Mouse (Mus musculus) hindbrain, embryonic 16.5 days (tissue): ENCODE results near the gene Kat14. TPM values are rescaled to one million over a fixed set of nuclear protein-coding genes. Genes with fewer than 3 reads are reported as not detected.
"Not testable (repeated sequence)": the region's sequence is repeated elsewhere in the genome, so short reads cannot be mapped to it uniquely, and the experiment has no call there.

Source experiments
- ATAC-seq: fragments of 200-750 bp; cut with Nextera tagmentation; 2 replicates; pipeline ENCODE4 v1.8.0; 2017; ENCODE audit warnings: moderate TSS enrichment, moderate library complexity
- H3K27ac ChIP-seq: fragments of 300-500 bp; sonication (generic); 2 replicates; pipeline ENCODE4 v1.5.1; 2014; ENCODE audit warnings: low read depth, mild to moderate bottlenecking, control low read depth, low read length, moderate library complexity
- H3K27me3 ChIP-seq: fragments of 300-500 bp; sonication (generic); replicated peaks from 2 replicates; pipeline ENCODE4 v1.6.1; 2014; ENCODE audit warnings: low read length; ENCODE audit not compliant: control insufficient read depth, insufficient read depth
- H3K36me3 ChIP-seq: fragments of 300-500 bp; sonication (generic); 2 replicates; pipeline ENCODE4 v1.6.1; 2014; ENCODE audit warnings: mild to moderate bottlenecking, low read length, moderate library complexity, mixed read lengths; ENCODE audit not compliant: control insufficient read depth, insufficient read depth
- H3K4me1 ChIP-seq: fragments of 300-500 bp; sonication (generic); 2 replicates; pipeline ENCODE4 v1.6.1; 2014; ENCODE audit warnings: low read depth, low read length; ENCODE audit not compliant: control insufficient read depth, insufficient read depth
- H3K4me2 ChIP-seq: fragments of 300-500 bp; sonication (generic); 2 replicates; pipeline ENCODE4 v1.6.1; 2014; ENCODE audit warnings: mild to moderate bottlenecking, low read length, control low read depth, moderate library complexity
- H3K4me3 ChIP-seq: fragments of 300-500 bp; sonication (generic); 2 replicates; pipeline ENCODE4 v1.5.1; 2014; ENCODE audit warnings: mild to moderate bottlenecking, low read length, control low read depth, moderate library complexity
- H3K9ac ChIP-seq: fragments of 300-500 bp; sonication (generic); 2 replicates; pipeline ENCODE4 v1.6.1; 2014; ENCODE audit warnings: low read depth, mild to moderate bottlenecking, control low read depth, low read length, moderate library complexity
- H3K9me3 ChIP-seq: fragments of 300-500 bp; sonication (generic); 2 replicates; pipeline ENCODE4 v1.6.1; 2014; ENCODE audit warnings: mild to moderate bottlenecking, low read length, moderate library complexity; ENCODE audit not compliant: control insufficient read depth
- WGBS: fragments of 180-500 bp; shearing (Covaris S2); extraction: QIAGEN DNeasy Blood & Tissue Kit; methylation state at CpG from one replicate; pipeline ENCODE4 v1.1.7; 2014; 5-methylcytosine and 5-hydroxymethylcytosine counted together
- polyA plus RNA-seq: library from polyadenylated mRNA; unstranded; fragments of >200 nt; fragmentation: Nextera tagmentation; extraction: Ambion mirVana; gene quantifications from 2 replicates; pipeline ENCODE4 v1.2.1, GENCODE M21; 2015

Kat14 gene
- polyA plus RNA-seq, 1 experiment from 2014 or later, result 23.2 TPM

DNA sequence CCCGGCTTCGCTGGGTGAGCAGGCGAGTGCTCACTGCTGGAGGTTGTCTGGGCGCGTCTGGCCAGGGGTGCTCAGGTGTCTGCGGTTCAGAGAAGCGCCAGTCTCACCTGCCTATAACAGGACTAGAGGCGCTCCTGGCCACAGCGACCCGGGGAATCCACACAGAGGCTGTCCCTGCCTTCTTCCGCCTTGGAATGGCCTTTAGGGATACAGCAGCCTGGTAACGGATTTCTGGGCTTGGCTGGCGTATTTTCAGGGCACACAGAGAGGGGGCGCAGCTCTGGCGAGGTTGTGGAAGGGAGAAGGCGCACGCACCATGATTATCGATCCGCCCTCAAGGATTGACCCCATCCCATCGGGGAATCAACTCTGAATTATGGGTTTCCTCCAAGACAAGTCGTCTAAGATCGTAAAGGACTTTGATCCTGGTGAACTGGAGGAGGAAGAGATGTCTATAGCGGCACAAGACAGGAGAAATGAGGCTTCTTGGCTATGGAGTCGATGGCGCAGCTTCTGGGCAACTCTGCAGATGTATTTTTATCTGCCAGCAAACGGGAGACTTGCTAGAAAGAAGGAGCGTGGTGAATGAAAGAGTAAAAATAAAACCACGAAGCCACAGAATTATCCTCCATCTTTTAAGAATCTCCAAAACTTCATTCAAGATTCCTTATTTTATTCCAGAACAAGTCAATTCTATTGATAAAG lies 35.5 kb upstream of the Kat14 start:
- Histone ChIP-seq H3K4me3 (peak overlapping the region; percentile 52), H3K9me3 (no peaks in the 10 kb centered on the region), H3K36me3 (no peaks in the 10 kb centered on the region), H3K4me2 (peak overlapping the region; percentile 95), H3K4me1 (peaks cover 29% of the 10 kb centered on the region), H3K9ac (no peak overlapping the region; the same call in 1 of the 2 replicates), H3K27ac (no peak overlapping the region), H3K27me3 (peaks cover 48% of the 10 kb centered on the region)
- ATAC-seq, result 0 out of 2 replicates have a peak, but pooled peaks have one; percentile 25
- 7% methylated on average over 28 of the region's 28 CpGs for WGBS

- Histone ChIP-seq H3K9ac (no peak overlapping the region), H3K4me2 (no peak overlapping the region), H3K27me3 (peaks cover 19% of the 10 kb centered on the region), H3K9me3 (no peaks in the 10 kb centered on the region), H3K36me3 (no peaks in the 10 kb centered on the region), H3K27ac (no peak overlapping the region), H3K4me1 (peaks cover 6% of the 10 kb centered on the region), H3K4me3 (no peak overlapping the region)
- WGBS, result 73% methylated on average over 3 of the region's 3 CpGs
- no peak for ATAC-seq
These were observed 31.6 kb upstream of the Kat14 start for GRCm38 (mm10) chr2:144337230-144337629.

- Histone ChIP-seq H3K9ac (no peak overlapping the region), H3K36me3 (no peaks in the 10 kb centered on the region), H3K27ac (no peak overlapping the region), H3K4me3 (no peak overlapping the region), H3K4me2 (no peak overlapping the region), H3K9me3 (no peaks in the 10 kb centered on the region), H3K4me1 (peaks cover 5% of the 10 kb centered on the region; the same call in 1 of the 2 replicates), H3K27me3 (peaks cover 19% of the 10 kb centered on the region)
- WGBS, result 86% methylated on average over 8 of the region's 8 CpGs
- no peak for ATAC-seq
These were observed 31.1 kb upstream of the Kat14 start for GRCm38 (mm10) chr2:144337701-144338100.

GRCm38 (mm10) chr2:144338149-144338548 lies 30.6 kb upstream of the Kat14 start:
- peaks cover 19% of the 10 kb centered on the region for H3K27me3 ChIP-seq
- not testable (repeated sequence) for H3K27ac ChIP-seq, H3K4me3 ChIP-seq, H3K36me3 ChIP-seq, H3K4me2 ChIP-seq, H3K4me1 ChIP-seq, ATAC-seq, H3K9ac ChIP-seq, H3K9me3 ChIP-seq
- 78% methylated on average over 6 of the region's 6 CpGs for WGBS

DNA sequence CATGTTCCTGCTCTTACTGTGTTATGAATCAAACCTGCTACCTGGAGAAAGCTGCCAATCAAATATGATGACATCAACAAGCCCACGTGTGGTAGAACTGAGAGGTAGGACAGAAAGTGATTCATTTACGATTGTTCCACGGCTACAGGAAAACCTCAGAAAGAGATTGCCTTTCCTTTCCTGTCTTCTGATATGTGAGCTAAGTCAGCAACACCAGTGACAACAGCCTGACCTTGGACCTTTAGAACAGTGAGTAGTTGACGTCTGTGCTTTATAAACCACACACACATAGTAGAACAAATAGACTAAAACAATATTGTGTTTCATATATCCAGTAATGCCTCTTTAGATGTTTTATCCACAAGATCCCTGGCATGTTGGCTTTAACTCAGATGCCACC lies 25.6 kb upstream of the Kat14 start:
- H3K4me2 ChIP-seq, result no peak overlapping the region
- H3K36me3 ChIP-seq, result no peaks in the 10 kb centered on the region
- WGBS, result 89% methylated on average over 4 of the region's 4 CpGs
- H3K27ac ChIP-seq, result no peak overlapping the region
- no peak for ATAC-seq
- H3K4me1 ChIP-seq, result no peaks in the 10 kb centered on the region
- H3K9ac ChIP-seq, result no peak overlapping the region
- no peaks in the 10 kb centered on the region for H3K9me3 ChIP-seq
- no peaks in the 10 kb centered on the region for H3K27me3 ChIP-seq
- H3K4me3 ChIP-seq, result no peak overlapping the region

DNA sequence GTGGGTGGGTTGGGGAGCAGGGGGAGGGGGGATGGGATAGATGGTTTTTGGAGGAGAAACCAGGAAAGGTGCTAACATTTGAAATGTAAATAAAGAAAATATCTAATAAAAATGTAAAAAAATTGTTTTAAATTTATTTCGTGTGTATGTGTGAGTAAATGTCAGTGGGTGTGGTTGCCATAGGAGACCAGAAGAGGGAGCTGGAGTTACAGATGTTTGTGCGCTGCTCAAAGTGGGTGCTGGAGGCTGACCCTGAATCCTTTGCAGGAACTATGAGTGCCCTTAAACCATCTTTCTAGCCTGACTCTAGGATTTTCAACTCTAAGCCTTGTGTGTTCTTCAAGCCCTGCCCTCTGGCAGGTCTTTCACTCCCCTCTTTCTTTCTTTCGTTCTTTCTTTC lies 20.3 kb upstream of the Kat14 start:
- Histone ChIP-seq H3K4me1 (no peaks in the 10 kb centered on the region), H3K27me3 (no peaks in the 10 kb centered on the region), H3K36me3 (no peaks in the 10 kb centered on the region), H3K9me3 (no peaks in the 10 kb centered on the region), H3K4me2 (no peak overlapping the region), H3K4me3 (no peak overlapping the region), H3K27ac (no peak overlapping the region), H3K9ac (no peak overlapping the region)
- no peak for ATAC-seq
- 80% methylated on average over 3 of the region's 3 CpGs for WGBS

- 89% methylated on average over 11 of the region's 11 CpGs for whole genome bisulfite sequencing
- Histone ChIP-seq H3K36me3 (no peaks in the 10 kb centered on the region), H3K4me2 (no peak overlapping the region), H3K9me3 (no peaks in the 10 kb centered on the region), H3K4me3 (no peak overlapping the region), H3K9ac (no peak overlapping the region), H3K4me1 (no peaks in the 10 kb centered on the region), H3K27ac (no peak overlapping the region), H3K27me3 (no peaks in the 10 kb centered on the region)
- no peak for ATAC-seq
These were observed 15.9 kb upstream of the Kat14 start for GRCm38 (mm10) chr2:144352843-144353242.

GRCm38 (mm10) chr2:144369020-144369421 lies 238 bp downstream of the Kat14 start:
- H3K27ac ChIP-seq, result peak overlapping the region; percentile 95
- peaks cover 12% of the 10 kb centered on the region for H3K4me1 ChIP-seq
- H3K4me2 ChIP-seq, result peak overlapping the region; percentile 63
- H3K9me3 ChIP-seq, result no peaks in the 10 kb centered on the region
- peak overlapping the region; percentile 68 for H3K4me3 ChIP-seq
- 2% methylated on average over 39 of the region's 43 CpGs for WGBS
- peak overlapping the region; percentile 79 for H3K9ac ChIP-seq
- no peaks in the 10 kb centered on the region for H3K27me3 ChIP-seq
- peak; percentile 93 for ATAC-seq
- H3K36me3 ChIP-seq, result peaks cover 4% of the 10 kb centered on the region; the same call in 1 of the 2 replicates

GRCm38 (mm10) chr2:144369511-144369910 lies 728 bp downstream of the Kat14 start:
- 1% methylated on average over 12 of the region's 12 CpGs for WGBS
- Histone ChIP-seq H3K9ac (peak overlapping the region; percentile 79), H3K27me3 (no peaks in the 10 kb centered on the region), H3K4me2 (peak overlapping the region; percentile 63), H3K9me3 (no peaks in the 10 kb centered on the region), H3K4me3 (peak overlapping the region; percentile 68), H3K4me1 (peaks cover 12% of the 10 kb centered on the region), H3K36me3 (peaks cover 4% of the 10 kb centered on the region; the same call in 1 of the 2 replicates), H3K27ac (peak overlapping the region; percentile 95)
- ATAC-seq, result peak; percentile 48; the same call in 1 of the 2 replicates
